Mouse (Mus musculus): ENCODE data around the gene Med8. TPM values are rescaled to one million over a fixed set of nuclear protein-coding genes. Genes with fewer than 3 reads are reported as not detected.

The Med8 gene
- total RNA-seq, 1 experiment from 2014 or later: 120 TPM

DNA sequence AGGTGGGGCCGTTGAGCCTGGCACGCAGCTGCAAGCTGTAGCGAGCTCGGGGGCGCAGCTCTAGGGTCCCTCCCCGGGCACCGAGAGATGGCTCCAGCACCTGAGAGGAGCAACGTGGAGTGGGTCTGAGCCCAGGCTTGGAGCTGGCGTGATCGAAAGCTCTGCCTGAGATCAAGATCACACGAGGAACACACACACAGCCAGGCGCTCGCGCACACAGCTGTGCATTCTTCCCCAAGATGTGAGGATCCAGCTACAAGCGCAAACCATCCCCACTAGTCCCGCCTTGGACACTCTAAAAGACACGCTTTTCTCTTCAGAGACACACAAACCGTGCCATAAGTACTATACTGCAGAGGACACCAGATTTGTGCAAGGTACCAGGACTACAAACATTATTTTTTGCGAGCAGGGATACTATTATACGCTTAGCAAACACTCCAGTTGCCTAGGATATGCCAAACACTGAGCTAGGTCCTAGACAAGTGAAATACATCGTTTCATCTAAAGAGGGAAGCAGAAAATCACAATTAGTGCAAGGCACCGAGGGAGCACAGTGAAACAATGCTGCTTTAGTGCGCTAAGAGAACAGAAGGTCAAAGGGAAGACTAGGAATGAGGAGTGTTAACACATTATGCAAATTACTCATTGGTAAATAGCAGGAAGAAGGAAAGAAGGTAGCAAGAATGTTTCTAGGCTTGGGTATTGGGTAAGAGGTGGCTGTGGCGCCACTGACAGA is 37.4 kb downstream of the Med8 start:
- ATAC-seq (replicated peaks; ENCODE audit: insufficient number of reproducible peaks, low FRiP score, low TSS enrichment, poor library complexity, severe bottlenecking): no peak

DNA sequence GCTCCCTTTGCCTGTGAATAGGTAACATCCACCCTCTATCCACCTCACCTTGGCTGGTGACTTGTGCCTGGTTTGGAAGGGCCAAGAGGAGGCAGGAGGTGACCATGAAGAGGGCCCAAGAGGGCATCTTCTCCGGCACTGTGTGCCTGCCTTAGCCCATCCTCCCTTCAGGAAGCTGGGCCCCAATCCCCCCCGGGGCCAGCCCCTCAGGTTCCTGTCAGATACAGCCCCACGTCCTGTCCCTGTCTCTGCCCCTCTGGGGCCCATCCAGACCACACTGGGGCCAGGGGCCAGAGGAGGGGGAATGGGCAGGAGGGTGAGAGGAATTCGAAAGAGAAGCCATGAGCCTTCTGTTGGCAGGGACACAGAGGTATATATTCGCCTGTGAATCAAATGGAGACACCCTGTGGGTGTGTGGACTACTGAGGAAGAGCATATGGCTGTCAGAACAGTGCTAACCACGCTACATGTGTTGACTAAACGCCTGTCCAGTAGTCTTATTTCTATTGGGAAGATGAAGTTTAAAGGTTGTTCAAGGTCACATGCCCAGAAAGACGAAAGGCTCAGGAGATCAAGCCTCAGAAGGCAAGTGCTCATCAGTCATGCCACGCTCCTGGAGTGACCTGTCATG is 48.3 kb downstream of the Med8 start, which contains the start of gene Mpl:
Mpl (minus strand) TSS at position 169 of the 631 bp plus-strand sequence.
- no peak for ATAC-seq (replicated peaks; ENCODE audit: insufficient number of reproducible peaks, low FRiP score, low TSS enrichment, poor library complexity, severe bottlenecking)

DNA sequence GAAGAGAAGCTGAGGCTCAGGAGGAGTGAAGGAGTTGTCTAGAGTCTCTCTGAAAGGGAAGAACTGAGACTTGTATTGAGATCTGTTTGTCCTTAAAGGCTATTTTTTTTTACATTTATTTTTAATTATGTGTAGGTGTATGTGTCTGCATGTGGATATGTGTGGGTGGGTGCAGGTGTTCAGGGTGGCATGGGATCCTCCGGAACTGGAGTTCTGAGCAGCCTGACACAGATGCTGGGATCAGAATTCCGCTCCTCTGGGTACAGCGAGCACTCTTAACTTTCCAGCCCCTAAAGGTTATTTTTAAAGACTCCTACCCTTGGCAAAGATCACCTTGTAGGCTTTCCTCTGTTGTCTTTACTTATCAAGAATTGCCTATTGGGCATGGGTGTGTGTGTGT is 55.8 kb downstream of the Med8 start:
- ATAC-seq (replicated peaks; ENCODE audit: insufficient number of reproducible peaks, low FRiP score, low TSS enrichment, poor library complexity, severe bottlenecking): no peak

Other genes starting within 250 kb of the Med8 start
- gene Kdm4a, start 229.3 kb upstream of the Med8 start, total RNA-seq (2017): 43.8 to 59.4 TPM (median 48.6 TPM) in 3 replicates
- not detected in 3 replicates for gene Ptprf, start 117.9 kb upstream of the Med8 start, total RNA-seq (2017)
- 4.9 to 16.2 TPM (median 14.5 TPM) in 3 replicates for gene Szt2, start 64 bp upstream of the Med8 start, total RNA-seq (2017)
- 47.0 to 63.4 TPM (median 61.8 TPM) in 3 replicates for gene Elovl1, start 18.8 kb downstream of the Med8 start, total RNA-seq (2017)
- 1.6 to 3.6 TPM (median 2.0 TPM) in 3 replicates for gene Cdc20, start 28.0 kb downstream of the Med8 start, total RNA-seq (2017)
- gene Mpl, start 48.2 kb downstream of the Med8 start, total RNA-seq (2017): 3.2 TPM in 1 of 3 replicates, not detected in the others
- gene Tie1, start 80.7 kb downstream of the Med8 start, total RNA-seq (2017): 0.10 TPM in 1 of 3 replicates, not detected in the others
- gene 2610528J11Rik, start 117.7 kb downstream of the Med8 start, total RNA-seq (2017): not detected in 3 replicates
- gene Tmem125, start 134.7 kb downstream of the Med8 start, total RNA-seq (2017): not detected in 3 replicates
- gene Cfap57, start 211.4 kb downstream of the Med8 start, total RNA-seq (2017): not detected in 3 replicates
- gene Ebna1bp2, start 211.5 kb downstream of the Med8 start, total RNA-seq (2017): 40.9 to 70.6 TPM (median 54.9 TPM) in 3 replicates
- gene Olfr62, start 249.6 kb downstream of the Med8 start, total RNA-seq (2017): not detected in 3 replicates

All from monocyte, adult 5-6 weeks (primary cell).